Mouse (Mus musculus) gastrocnemius, adult 18-20 months (tissue): ENCODE measurements around the gene Tmf1. TPM values are rescaled to one million over a fixed set of nuclear protein-coding genes. Genes with fewer than 3 reads are reported as not detected.

Experiments used
- DNase-seq: peaks from one replicate; pipeline ENCODE4 v3.0.0; 2021; ENCODE audit warnings: low spot score
- total RNA-seq, 2 experiments: library from RNA; stranded (reverse); gene quantifications; 2 replicates each; pipeline ENCODE4 v1.2.3; 2021

Tmf1 gene
- total RNA-seq, 2 experiments from 2014 or later = 54.6 to 55.4 TPM

- no peak for DNase-seq
Observed at GRCm38 (mm10) chr6:97204252-97204869, 25.4 kb upstream of the Tmf1 start.

- DNase-seq = no peak
Observed at GRCm38 (mm10) chr6:97202477-97202876, 23.6 kb upstream of the Tmf1 start.

DNA sequence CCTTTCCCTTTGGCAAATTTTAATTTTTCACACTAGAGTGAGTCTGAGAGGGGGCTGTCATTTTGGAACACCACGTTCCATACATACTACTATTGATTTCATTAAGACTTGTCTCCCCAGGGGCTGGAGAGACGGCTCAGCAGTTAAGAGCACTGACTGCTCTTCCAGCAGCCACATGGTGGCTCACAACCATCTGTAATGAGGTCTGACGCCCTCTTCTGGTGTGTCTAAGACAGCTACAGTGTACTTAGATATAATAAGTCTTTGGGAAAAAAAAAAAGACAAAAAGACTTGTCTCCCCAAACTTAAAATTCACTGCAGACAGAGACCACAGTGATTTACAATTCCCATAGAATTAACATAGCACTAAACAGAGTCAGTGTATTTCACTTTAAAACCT lies 21.5 kb upstream of the Tmf1 start:
- DNase-seq = no peak

DNA sequence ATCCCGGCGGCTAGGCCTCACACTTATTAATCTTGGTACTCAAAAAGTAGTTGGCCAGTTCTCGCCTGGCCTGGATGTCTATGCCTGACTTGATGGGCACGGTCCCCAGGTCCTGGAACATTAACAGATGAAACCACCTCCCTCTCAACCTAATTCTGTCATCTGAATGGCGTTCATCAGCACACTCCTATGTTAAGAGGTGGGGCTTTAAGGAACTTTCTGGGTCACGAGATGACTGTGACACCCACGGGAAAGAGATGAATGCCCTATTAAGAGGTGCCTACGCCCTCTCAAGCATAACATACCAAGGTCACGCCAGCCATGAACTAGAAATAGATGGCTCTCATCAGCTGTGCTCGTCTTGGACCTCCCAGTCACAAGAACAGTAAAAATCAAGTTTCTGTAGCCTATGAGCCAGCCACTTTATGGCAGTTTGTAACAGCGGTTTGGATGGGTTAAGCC lies 476 bp upstream of the Tmf1 start:
- DNase-seq = no peak

DNA sequence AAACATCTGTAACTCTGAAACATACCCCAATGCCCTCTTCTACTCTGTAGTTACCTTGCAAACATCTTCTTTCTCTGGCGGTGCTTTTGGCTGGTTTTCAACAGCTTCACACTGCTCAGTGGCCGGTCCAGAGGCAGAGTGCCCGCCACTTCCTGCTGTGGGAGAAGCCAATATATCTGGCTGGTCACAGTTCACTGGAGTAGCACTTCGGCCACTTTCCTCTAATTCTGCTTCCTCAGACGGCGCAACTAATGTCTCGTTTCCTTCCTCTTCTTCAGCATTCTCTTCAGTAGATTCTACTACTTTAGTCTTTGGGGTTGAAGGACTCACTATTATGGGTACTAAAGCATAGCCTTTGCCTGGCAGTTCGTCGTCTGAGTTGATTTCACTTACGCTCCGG lies 3.2 kb downstream of the Tmf1 start:
- DNase-seq = no peak

DNA sequence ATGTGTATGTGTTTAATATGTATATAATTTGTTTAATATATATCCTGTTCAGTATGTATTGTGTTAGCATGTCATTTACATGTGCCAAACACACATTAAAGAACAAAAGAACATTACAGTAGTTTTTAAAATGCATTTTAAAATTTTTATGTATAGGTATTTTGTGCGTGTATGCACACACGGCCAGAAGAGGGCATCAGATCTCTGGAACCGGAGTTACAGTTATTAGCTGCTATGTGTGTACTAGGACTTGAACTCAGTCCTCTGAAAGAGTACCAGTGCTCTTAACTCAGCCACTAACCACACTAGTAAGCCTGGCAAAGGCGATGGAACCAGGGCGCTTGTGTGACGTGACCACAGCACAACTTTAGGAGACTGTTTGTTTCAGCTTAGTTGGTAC lies 28.8 kb downstream of the Tmf1 start:
- DNase-seq = no peak

GRCm38 (mm10) chr6:97149721-97150120 lies 29.2 kb downstream of the Tmf1 start:
- DNase-seq = no peak

DNA sequence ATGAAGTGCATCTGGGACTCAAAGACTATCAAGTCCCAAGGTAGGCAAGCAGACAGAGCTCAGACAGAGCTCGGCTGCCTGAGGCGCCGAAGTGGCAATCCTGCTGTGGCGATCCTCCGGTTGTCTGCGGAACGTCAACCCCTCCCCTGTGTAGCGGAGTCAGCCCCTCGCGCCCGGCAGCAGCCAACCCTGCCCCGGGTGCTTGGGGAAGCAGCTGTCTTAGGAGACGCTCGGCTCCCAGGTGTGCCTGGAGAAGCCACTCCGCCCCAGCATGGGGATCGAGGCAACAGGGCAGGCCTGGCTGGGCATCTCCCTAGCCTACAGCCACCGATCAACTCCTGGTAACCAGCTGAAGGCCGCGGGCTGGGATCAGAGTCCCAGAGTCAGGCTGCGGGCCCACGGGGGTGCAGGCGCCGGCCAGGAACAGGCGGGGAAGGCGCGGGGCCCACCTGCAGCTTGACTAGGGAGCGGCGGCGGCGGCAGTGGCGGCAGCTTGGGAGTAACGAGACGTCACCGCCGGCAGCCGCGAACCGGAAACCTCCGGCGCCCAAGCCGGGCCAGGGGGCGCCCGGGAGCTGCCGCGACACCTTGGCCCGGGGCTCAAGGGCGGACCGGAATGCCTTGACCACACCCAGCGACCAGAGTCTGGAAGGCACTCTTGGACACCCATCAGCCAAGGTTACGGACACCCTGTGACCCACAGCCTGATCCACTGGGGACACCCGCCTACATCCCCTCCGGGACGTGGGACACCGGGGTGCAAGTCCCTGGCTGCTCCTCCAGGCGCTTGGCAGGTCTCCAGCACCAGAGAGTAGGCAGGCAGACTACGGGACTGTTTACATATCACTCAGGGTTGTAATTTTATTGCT lies 30.3 kb downstream of the Tmf1 start, which contains the start of gene Eogt:
Gene Eogt, minus strand, starts transcription at position 800 of the 869 bp plus-strand sequence.
- DNase-seq = peak; percentile 77

DNA sequence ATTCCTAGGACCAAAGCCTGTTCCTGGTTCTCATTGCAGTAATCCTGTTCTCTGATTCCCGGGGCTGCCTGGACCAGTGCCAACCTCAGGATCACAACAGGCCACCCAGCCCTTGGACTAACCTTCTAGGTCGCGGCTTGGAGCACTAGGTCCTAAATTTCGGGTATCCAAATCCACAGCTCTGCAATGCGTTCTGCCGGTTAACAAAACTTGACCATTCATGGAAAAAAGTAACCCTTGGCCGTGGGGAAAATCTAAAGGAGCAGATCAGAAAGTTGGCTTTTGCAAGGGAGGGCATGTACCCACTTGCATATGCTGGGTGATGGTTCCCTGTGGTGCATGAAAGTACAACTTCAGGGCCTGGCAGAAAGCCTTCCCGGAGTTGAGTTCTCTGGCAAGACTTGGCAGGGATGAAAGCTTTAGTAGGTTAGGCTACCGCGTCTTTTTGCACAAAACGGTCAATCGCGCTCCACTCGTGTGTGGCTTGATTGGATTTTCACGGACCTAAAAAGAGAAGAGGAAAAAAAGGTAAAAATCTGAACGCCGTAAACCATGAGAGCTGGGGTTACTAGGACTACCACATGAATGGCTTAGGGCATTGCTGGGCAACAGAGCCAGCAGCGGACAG lies 31.1 kb downstream of the Tmf1 start:
- DNase-seq = peak; percentile 51

DNA sequence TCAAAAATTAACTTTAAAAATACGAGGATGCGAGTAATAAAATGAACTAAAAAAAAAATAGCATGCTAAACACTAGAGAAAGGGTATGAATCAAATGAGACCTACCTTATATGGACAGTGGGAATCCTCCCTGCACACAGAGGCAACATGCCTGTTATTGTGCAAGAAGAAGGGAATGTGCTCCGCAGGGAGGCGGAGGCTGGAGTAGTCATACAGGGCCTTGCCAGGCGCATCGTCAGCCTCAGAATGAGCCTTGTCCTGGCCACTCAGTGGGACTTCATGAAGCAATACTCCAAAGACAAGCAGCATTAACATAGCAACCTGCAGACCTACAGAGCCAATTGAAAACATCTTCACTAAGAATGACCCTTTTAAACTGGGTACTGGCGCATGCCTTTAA lies 33.8 kb downstream of the Tmf1 start:
- peak; percentile 81 for DNase-seq

- DNase-seq = peak; percentile 8
Observed at GRCm38 (mm10) chr6:97144359-97144758, 34.6 kb downstream of the Tmf1 start.

GRCm38 (mm10) chr6:97142611-97143010 lies 36.3 kb downstream of the Tmf1 start:
- no peak for DNase-seq

- no peak for DNase-seq
Observed at GRCm38 (mm10) chr6:97141811-97142210, 37.1 kb downstream of the Tmf1 start.

DNA sequence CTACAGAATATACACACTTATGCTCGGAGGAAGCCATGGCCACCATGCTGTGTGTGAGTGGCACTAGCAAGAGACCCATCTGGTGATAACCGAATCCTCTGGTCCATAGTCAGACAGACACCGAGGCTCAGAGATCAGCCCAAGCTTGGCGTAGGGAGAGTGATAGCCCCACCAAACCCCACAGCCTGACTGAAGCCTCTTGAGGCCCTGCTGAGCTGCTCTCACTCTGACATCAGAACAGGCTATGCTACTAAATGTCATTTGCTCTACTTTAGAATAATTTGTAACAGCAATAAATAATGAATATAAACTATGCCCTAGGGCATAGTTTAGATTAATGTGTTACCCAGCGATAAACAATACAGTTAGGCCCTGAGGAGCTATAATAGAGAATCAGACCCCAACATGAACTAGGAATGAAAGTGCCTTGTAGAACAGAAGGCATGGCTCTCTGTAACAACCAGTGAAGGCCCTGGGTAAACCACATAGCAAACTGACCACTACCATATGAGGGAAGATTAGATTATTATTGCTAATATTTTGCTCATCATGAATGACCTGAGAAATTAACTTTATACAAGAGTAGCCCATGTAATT lies 46.1 kb downstream of the Tmf1 start:
- no peak for DNase-seq

GRCm38 (mm10) chr6:97131808-97132207 lies 47.1 kb downstream of the Tmf1 start:
- DNase-seq = no peak

- DNase-seq = no peak
Observed at GRCm38 (mm10) chr6:97130979-97131378, 47.9 kb downstream of the Tmf1 start.

GRCm38 (mm10) chr6:97124336-97125010 lies 54.4 kb downstream of the Tmf1 start:
- no peak for DNase-seq

GRCm38 (mm10) chr6:97120922-97121321 lies 58.0 kb downstream of the Tmf1 start:
- no peak for DNase-seq

- DNase-seq = no peak
Observed at GRCm38 (mm10) chr6:97118327-97118726, 60.6 kb downstream of the Tmf1 start.

DNA sequence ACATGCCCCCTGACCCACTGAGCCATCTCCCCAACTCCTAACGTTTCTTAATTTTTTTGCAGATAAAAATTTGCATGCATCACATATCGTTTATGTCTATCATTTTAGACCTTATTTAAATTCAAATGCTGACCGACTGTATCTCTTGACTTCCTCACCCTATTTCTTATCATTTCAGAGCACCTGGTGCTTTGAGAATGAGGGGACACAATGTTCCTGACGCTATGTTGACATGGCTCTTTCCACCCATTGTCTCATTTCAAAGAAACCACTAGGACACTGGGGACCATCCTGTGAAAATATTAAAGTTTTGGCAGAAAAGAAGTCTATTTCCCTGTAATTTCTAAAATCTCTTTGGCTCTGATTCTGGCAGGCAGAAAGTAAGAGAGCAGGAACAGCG lies 62.0 kb downstream of the Tmf1 start:
- DNase-seq = no peak

DNA sequence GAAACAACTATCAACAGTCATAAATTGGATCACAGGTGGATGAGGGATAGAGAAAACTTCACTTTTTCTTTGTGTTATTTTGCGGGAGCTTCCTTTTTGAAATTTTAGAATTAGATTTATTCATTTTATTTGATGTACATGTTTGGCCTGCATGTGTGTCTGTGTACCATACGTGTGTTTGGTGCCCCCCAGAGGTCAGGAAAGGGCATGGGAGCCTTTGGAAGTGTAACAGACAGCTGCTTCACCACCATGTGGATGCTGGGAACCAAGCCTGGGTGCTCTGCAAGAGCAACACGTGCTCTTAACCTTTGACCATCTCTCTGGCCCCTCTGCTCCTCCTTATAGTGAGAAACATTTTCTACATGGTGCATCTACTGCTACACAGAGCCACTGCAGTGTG lies 64.1 kb downstream of the Tmf1 start:
- DNase-seq = no peak
